Mouse (Mus musculus) intestine, postnatal 0 days (tissue): Measurements from ENCODE around the gene Sel1l3. TPM values are rescaled to one million over a fixed set of nuclear protein-coding genes. Genes with fewer than 3 reads are reported as not detected.

Source experiments
- ATAC-seq: fragments of 200-750 bp; cut with Nextera tagmentation; 2 replicates; pipeline ENCODE4 v1.8.0; 2017; ENCODE audit warnings: mild to moderate bottlenecking, moderate TSS enrichment, moderate library complexity
- H3K27ac ChIP-seq: fragments of 300-500 bp; sonication (generic); 2 replicates; pipeline ENCODE4 v1.5.1; 2014; ENCODE audit warnings: mild to moderate bottlenecking, low read depth, low read length, moderate library complexity
- H3K27me3 ChIP-seq: fragments of 300-500 bp; sonication (generic); replicated peaks from 2 replicates; pipeline ENCODE4 v1.6.1; 2014; ENCODE audit warnings: low read length, mixed read lengths; ENCODE audit not compliant: control insufficient read depth, insufficient read depth
- H3K36me3 ChIP-seq: fragments of 300-500 bp; sonication (generic); 2 replicates; pipeline ENCODE4 v1.6.1; 2014; ENCODE audit warnings: mild to moderate bottlenecking, moderate library complexity; ENCODE audit not compliant: control insufficient read depth, insufficient read depth
- H3K4me1 ChIP-seq: fragments of 300-500 bp; sonication (generic); replicated peaks from 2 replicates; pipeline ENCODE4 v1.6.1; 2014; ENCODE audit warnings: antibody characterized with exemption, low read length, mixed read lengths; ENCODE audit not compliant: control insufficient read depth, insufficient read depth
- H3K4me2 ChIP-seq: fragments of 300-500 bp; sonication (generic); replicated peaks from 2 replicates; pipeline ENCODE4 v1.6.1; 2014; ENCODE audit warnings: low read depth, mild to moderate bottlenecking, moderate library complexity
- H3K4me3 ChIP-seq: fragments of 300-500 bp; sonication (generic); 2 replicates; pipeline ENCODE4 v1.5.1; 2014; ENCODE audit warnings: low read depth, low read length
- H3K9ac ChIP-seq: fragments of 300-500 bp; sonication (generic); 2 replicates; pipeline ENCODE4 v1.6.1; 2014; ENCODE audit warnings: mild to moderate bottlenecking, low read depth, low read length
- H3K9me3 ChIP-seq: fragments of 300-500 bp; sonication (generic); 2 replicates; pipeline ENCODE4 v1.6.1; 2016; ENCODE audit warnings: mixed run types; ENCODE audit not compliant: control insufficient read depth
- CTCF ChIP-seq: sonication (generic); IDR thresholded peaks from 2 replicates; pipeline ENCODE4 v1.5.1; 2016; ENCODE audit warnings: low read depth, mild to moderate bottlenecking, control low read depth, antibody characterized with exemption, moderate library complexity
- WGBS: fragments of 180-500 bp; shearing (Covaris S2); extraction: QIAGEN DNeasy Blood & Tissue Kit; methylation state at CpG from one replicate; pipeline ENCODE4 v1.1.7; 2014; 5-methylcytosine and 5-hydroxymethylcytosine counted together
- polyA plus RNA-seq: library from polyadenylated mRNA; unstranded; fragments of >200 nt; fragmentation: Nextera tagmentation; extraction: Ambion mirVana; gene quantifications from 2 replicates; pipeline ENCODE4 v1.2.1, GENCODE M21; 2015

Gene Sel1l3
- polyA plus RNA-seq, 1 experiment from 2014 or later: 16.2 TPM

GRCm38 (mm10) chr5:53225434-53225833, 11.7 kb upstream of the Sel1l3 start:
- no peaks in the 10 kb centered on the region for H3K27me3 ChIP-seq
- no peaks in the 10 kb centered on the region for H3K4me1 ChIP-seq
- H3K27ac ChIP-seq: peak overlapping the region; percentile 35; the same call in 1 of the 2 replicates
- 0 out of 2 replicates have a peak overlapping the region, but pooled peaks have one; percentile 9 for H3K4me2 ChIP-seq
- no peak overlapping the region for H3K4me3 ChIP-seq
- H3K9me3 ChIP-seq: no peaks in the 10 kb centered on the region
- 55% methylated on average over 13 of the region's 13 CpGs for WGBS
- H3K36me3 ChIP-seq: no peaks in the 10 kb centered on the region
- peak; percentile 72 for ATAC-seq
- no peak for TF ChIP-seq CTCF
- H3K9ac ChIP-seq: no peak overlapping the region

- H3K4me1 ChIP-seq: no peaks in the 10 kb centered on the region
- no peak overlapping the region for H3K27ac ChIP-seq
- no peak overlapping the region for H3K4me2 ChIP-seq
- no peaks in the 10 kb centered on the region for H3K36me3 ChIP-seq
- WGBS: 9% methylated on average over 1 of the region's 1 CpGs
- TF ChIP-seq CTCF: no peak
- ATAC-seq: no peak
- no peak overlapping the region for H3K4me3 ChIP-seq
- no peak overlapping the region for H3K9ac ChIP-seq
- H3K27me3 ChIP-seq: no peaks in the 10 kb centered on the region
- H3K9me3 ChIP-seq: no peaks in the 10 kb centered on the region
These were observed 1.1 kb upstream of the Sel1l3 start for GRCm38 (mm10) chr5:53214801-53215200.

GRCm38 (mm10) chr5:53214362-53214761, 635 bp upstream of the Sel1l3 start:
- 0 out of 2 replicates have a peak, but pooled peaks have one; percentile 29 for ATAC-seq
- Histone ChIP-seq H3K9me3 (no peaks in the 10 kb centered on the region), H3K9ac (no peak overlapping the region), H3K4me3 (peak overlapping the region; percentile 75; the same call in 1 of the 2 replicates), H3K36me3 (no peaks in the 10 kb centered on the region), H3K27ac (peak overlapping the region; percentile 93; the same call in 1 of the 2 replicates), H3K4me1 (no peaks in the 10 kb centered on the region), H3K27me3 (no peaks in the 10 kb centered on the region), H3K4me2 (peak overlapping the region; percentile 95)
- WGBS: 25% methylated on average over 5 of the region's 5 CpGs
- no peak for TF ChIP-seq CTCF

GRCm38 (mm10) chr5:53212782-53213710, 681 bp downstream of the Sel1l3 start:
- H3K27me3 ChIP-seq: no peaks in the 10 kb centered on the region
- H3K9ac ChIP-seq: peak overlapping the region; percentile 89
- ATAC-seq: peak; percentile 62
- peak overlapping the region; percentile 95 for H3K4me2 ChIP-seq
- no peaks in the 10 kb centered on the region for H3K9me3 ChIP-seq
- H3K4me1 ChIP-seq: no peaks in the 10 kb centered on the region
- no peak for TF ChIP-seq CTCF
- peak overlapping the region; percentile 75 for H3K4me3 ChIP-seq
- no peaks in the 10 kb centered on the region for H3K36me3 ChIP-seq
- under 1% methylated on average over 41 of the region's 99 CpGs for WGBS
- peak overlapping the region; percentile 93 for H3K27ac ChIP-seq

- Histone ChIP-seq H3K9ac (peak overlapping the region; percentile 89), H3K27me3 (no peaks in the 10 kb centered on the region), H3K4me1 (no peaks in the 10 kb centered on the region), H3K9me3 (no peaks in the 10 kb centered on the region), H3K4me3 (peak overlapping the region; percentile 75), H3K4me2 (peak overlapping the region; percentile 95), H3K27ac (peak overlapping the region; percentile 93; the same call in 1 of the 2 replicates), H3K36me3 (no peaks in the 10 kb centered on the region)
- 11% methylated on average over 20 of the region's 20 CpGs for WGBS
- no peak for ATAC-seq
- TF ChIP-seq CTCF: no peak
These were observed 1.5 kb downstream of the Sel1l3 start for GRCm38 (mm10) chr5:53212087-53212781.

GRCm38 (mm10) chr5:53211241-53211640, 2.5 kb downstream of the Sel1l3 start:
- no peak overlapping the region for H3K9ac ChIP-seq
- H3K27me3 ChIP-seq: no peaks in the 10 kb centered on the region
- H3K4me2 ChIP-seq: no peak overlapping the region
- H3K4me3 ChIP-seq: no peak overlapping the region
- no peaks in the 10 kb centered on the region for H3K4me1 ChIP-seq
- no peaks in the 10 kb centered on the region for H3K9me3 ChIP-seq
- 62% methylated on average over 6 of the region's 6 CpGs for WGBS
- H3K27ac ChIP-seq: no peak overlapping the region
- ATAC-seq: no peak
- TF ChIP-seq CTCF: no peak
- no peaks in the 10 kb centered on the region for H3K36me3 ChIP-seq
